Mouse (Mus musculus) hindbrain, embryonic 10.5 days (tissue): ENCODE results near the gene Vil1. TPM values are rescaled to one million over a fixed set of nuclear protein-coding genes. Genes with fewer than 3 reads are reported as not detected.

Source experiments
- DNase-seq: peaks from one replicate; pipeline ENCODE4 v3.0.0-alpha.2; 2017; ENCODE audit warnings: low spot score
- H3K27ac ChIP-seq: fragments of 300-500 bp; sonication (generic); 2 replicates; pipeline ENCODE4 v1.5.1; 2016; ENCODE audit warnings: mild to moderate bottlenecking, moderate library complexity
- H3K27me3 ChIP-seq: fragments of 300-500 bp; sonication (generic); 2 replicates; pipeline ENCODE4 v1.6.1; 2016; ENCODE audit warnings: mild to moderate bottlenecking; ENCODE audit not compliant: poor library complexity, insufficient read depth, severe bottlenecking
- H3K36me3 ChIP-seq: fragments of 300-500 bp; sonication (generic); 2 replicates; pipeline ENCODE4 v1.6.1; 2016; ENCODE audit warnings: mild to moderate bottlenecking, moderate library complexity
- H3K4me1 ChIP-seq: fragments of 300-500 bp; sonication (generic); replicated peaks from 2 replicates; pipeline ENCODE4 v1.6.1; 2016; ENCODE audit warnings: mild to moderate bottlenecking
- H3K4me3 ChIP-seq: fragments of 300-500 bp; sonication (generic); 2 replicates; pipeline ENCODE4 v1.5.1; 2016; ENCODE audit warnings: mild to moderate bottlenecking, moderate library complexity
- H3K9me3 ChIP-seq: fragments of 300-500 bp; sonication (generic); 2 replicates; pipeline ENCODE4 v1.6.1; 2016; ENCODE audit warnings: mild to moderate bottlenecking, moderate library complexity
- WGBS: fragments of 180-500 bp; shearing (Covaris S2); methylation state at CpG from one replicate; pipeline ENCODE4 v1.1.7; 2016; 5-methylcytosine and 5-hydroxymethylcytosine counted together
- polyA plus RNA-seq: library from polyadenylated mRNA; unstranded; fragments of >200 nt; fragmentation: Nextera tagmentation; extraction: Ambion mirVana; gene quantifications from 2 replicates; pipeline ENCODE4 v1.2.1, GENCODE M21; 2016

Gene Vil1
- polyA plus RNA-seq, 1 experiment from 2014 or later, result 0.21 TPM

DNA sequence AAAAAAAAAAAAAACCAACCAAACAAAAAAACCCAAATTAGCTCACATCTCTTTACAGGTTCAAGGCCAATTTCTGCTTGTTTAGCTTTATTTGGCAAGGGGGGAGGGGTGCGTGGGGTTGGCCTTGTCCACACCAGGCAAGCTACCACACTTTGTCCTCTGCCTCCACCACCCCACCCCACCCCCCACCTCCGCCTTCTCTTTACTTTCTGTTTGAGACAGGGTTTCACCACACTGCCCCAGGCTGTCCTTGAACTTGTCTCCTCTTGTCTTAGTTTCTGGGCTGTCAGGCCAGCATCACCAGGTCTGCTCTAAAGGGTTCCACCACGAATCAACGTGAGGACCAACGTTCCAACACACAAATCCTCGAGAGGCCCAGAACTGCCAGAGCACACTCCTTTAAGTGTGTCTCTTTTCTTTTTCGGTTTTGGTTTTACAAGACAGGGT lies 30.1 kb upstream of the Vil1 start:
- peaks cover 23% of the 10 kb centered on the region for H3K4me1 ChIP-seq
- 85% methylated on average over 7 of the region's 7 CpGs for WGBS
- no peak overlapping the region for H3K27ac ChIP-seq
- no peaks in the 10 kb centered on the region for H3K9me3 ChIP-seq
- no peaks in the 10 kb centered on the region for H3K36me3 ChIP-seq
- no peaks in the 10 kb centered on the region for H3K27me3 ChIP-seq
- DNase-seq, result no peak
- no peak overlapping the region for H3K4me3 ChIP-seq

- H3K36me3 ChIP-seq, result no peaks in the 10 kb centered on the region
- no peak overlapping the region for H3K27ac ChIP-seq
- no peaks in the 10 kb centered on the region for H3K9me3 ChIP-seq
- no peaks in the 10 kb centered on the region for H3K27me3 ChIP-seq
- H3K4me1 ChIP-seq, result peaks cover 16% of the 10 kb centered on the region
- WGBS, result 91% methylated on average over 5 of the region's 5 CpGs
- DNase-seq, result no peak
- no peak overlapping the region for H3K4me3 ChIP-seq
These were observed 28.7 kb upstream of the Vil1 start for GRCm38 (mm10) chr1:74380484-74380883.

GRCm38 (mm10) chr1:74381588-74382021 lies 27.6 kb upstream of the Vil1 start:
- peaks cover 11% of the 10 kb centered on the region for H3K4me1 ChIP-seq
- WGBS, result 90% methylated on average over 10 of the region's 10 CpGs
- no peak for DNase-seq
- no peaks in the 10 kb centered on the region for H3K9me3 ChIP-seq
- no peak overlapping the region for H3K4me3 ChIP-seq
- H3K27ac ChIP-seq, result no peak overlapping the region
- no peaks in the 10 kb centered on the region for H3K27me3 ChIP-seq
- H3K36me3 ChIP-seq, result no peaks in the 10 kb centered on the region

DNA sequence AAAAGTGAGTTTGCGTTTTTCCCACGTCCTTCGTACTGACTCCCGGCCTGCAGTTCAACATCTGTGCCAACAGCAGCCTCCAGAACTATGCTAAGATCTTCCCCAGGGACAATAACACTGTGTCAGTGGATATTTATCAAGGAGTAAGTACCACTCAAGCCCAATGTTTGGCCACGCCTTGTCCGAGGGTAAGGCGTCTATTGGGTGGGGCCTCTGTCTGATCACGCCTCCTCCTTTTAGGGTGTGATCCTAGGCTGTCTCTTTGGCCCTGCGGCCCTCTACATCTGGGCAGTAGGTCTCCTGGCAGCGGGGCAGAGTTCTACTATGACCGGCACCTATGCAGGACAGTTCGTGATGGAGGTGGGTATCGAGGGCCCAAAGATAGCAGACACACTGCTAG lies 25.8 kb upstream of the Vil1 start:
- no peak for DNase-seq
- H3K36me3 ChIP-seq, result no peaks in the 10 kb centered on the region
- peaks cover 16% of the 10 kb centered on the region for H3K4me1 ChIP-seq
- H3K4me3 ChIP-seq, result no peak overlapping the region
- WGBS, result 89% methylated on average over 13 of the region's 13 CpGs
- H3K9me3 ChIP-seq, result no peaks in the 10 kb centered on the region
- H3K27ac ChIP-seq, result no peak overlapping the region
- peaks cover under 1% of the 10 kb centered on the region for H3K27me3 ChIP-seq

DNA sequence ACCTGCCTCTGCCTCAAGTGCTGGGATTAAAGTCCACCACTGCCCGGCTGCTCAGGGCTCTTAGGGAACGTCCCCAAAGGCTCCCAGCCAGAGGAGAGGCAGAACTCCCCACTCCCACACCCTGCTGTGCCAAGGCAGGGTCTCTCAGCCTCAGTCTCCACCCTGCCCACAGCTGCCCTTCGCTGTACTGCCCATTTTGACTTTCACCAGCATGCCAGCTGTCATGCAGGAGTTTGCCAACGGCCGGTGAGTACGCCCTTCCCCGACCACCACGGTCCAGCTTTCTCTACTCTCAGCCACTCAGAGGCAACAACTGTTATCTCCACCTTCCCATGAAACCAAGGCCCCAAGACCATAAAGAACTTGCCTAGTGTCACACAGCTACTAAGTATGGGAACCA lies 24.7 kb upstream of the Vil1 start:
- H3K4me1 ChIP-seq, result peaks cover 17% of the 10 kb centered on the region
- no peak for DNase-seq
- 89% methylated on average over 8 of the region's 8 CpGs for WGBS
- H3K9me3 ChIP-seq, result no peaks in the 10 kb centered on the region
- no peak overlapping the region for H3K4me3 ChIP-seq
- H3K36me3 ChIP-seq, result no peaks in the 10 kb centered on the region
- H3K27me3 ChIP-seq, result peaks cover 12% of the 10 kb centered on the region
- no peak overlapping the region for H3K27ac ChIP-seq

DNA sequence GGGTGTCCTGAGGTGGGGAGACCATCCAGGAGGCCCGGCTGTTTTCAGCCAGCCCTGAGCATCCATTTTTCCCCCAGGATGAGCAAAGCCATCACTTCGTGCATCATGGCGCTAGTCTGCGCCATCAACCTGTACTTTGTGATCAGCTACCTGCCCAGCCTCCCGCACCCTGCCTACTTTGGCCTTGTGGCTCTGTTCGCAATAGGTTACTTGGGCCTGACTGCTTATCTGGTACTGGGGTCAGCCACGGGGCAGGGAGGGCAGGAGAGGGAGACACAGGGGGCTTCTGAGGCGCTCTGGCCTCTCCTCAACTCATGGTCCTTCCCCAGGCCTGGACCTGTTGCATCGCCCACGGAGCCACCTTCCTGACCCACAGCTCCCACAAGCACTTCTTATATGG lies 24.1 kb upstream of the Vil1 start:
- Histone ChIP-seq H3K27ac (no peak overlapping the region; the same call in 1 of the 2 replicates), H3K9me3 (no peaks in the 10 kb centered on the region), H3K4me3 (no peak overlapping the region), H3K27me3 (peaks cover 17% of the 10 kb centered on the region), H3K4me1 (peaks cover 23% of the 10 kb centered on the region), H3K36me3 (no peaks in the 10 kb centered on the region)
- WGBS, result 94% methylated on average over 10 of the region's 10 CpGs
- DNase-seq, result no peak

DNA sequence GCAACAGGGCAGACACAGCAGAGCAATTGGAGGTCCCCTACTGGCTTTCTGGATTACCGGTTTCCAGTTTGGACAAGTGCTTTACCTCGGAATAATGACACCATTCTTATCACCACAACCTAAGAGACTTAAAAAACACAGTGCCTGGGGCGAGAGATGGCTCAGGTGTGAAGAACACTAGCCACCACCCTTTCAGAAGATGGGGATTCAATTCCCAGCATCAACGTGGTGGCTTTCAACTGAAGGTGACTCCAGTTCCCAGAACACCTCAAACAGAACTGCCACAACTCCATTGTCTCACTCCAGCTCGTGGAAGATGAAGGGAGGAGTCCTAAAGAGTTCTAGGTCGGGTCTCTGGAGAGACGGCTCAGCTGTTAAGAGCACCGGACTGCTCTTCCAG lies 23.6 kb upstream of the Vil1 start:
- Histone ChIP-seq H3K9me3 (no peaks in the 10 kb centered on the region), H3K36me3 (no peaks in the 10 kb centered on the region), H3K4me1 (peaks cover 27% of the 10 kb centered on the region), H3K27ac (no peak overlapping the region; the same call in 1 of the 2 replicates), H3K4me3 (no peak overlapping the region), H3K27me3 (peaks cover 22% of the 10 kb centered on the region)
- DNase-seq, result no peak
- WGBS, result 91% methylated on average over 8 of the region's 8 CpGs

DNA sequence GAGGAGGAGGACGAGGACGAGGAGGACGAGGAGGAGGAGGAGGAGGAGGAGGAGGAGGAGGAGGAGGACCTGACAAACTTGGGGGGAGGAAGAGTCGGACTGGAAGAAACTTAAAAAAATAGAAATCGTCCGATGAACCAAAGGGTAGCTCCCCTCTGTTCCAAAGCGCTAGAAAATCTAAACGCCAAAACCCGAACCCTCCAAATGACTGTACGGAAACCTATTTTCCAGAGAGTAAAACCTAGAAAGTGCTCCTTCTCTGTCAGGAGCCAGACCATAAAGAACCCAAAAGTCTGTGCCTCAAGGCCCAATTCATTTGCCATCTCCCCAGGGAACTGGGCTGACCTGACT lies 22.8 kb upstream of the Vil1 start:
- no peaks in the 10 kb centered on the region for H3K36me3 ChIP-seq
- H3K4me3 ChIP-seq, result peak overlapping the region; percentile 68
- DNase-seq, result no peak
- 65% methylated on average over 7 of the region's 10 CpGs for WGBS
- peaks cover 25% of the 10 kb centered on the region for H3K27me3 ChIP-seq
- peaks cover 33% of the 10 kb centered on the region for H3K4me1 ChIP-seq
- H3K27ac ChIP-seq, result peak overlapping the region; percentile 95
- H3K9me3 ChIP-seq, result no peaks in the 10 kb centered on the region

- H3K27ac ChIP-seq, result peak overlapping the region; percentile 95
- peak; percentile 96 for DNase-seq
- no peaks in the 10 kb centered on the region for H3K36me3 ChIP-seq
- peaks cover 33% of the 10 kb centered on the region for H3K4me1 ChIP-seq
- WGBS, result under 1% methylated on average over 26 of the region's 26 CpGs
- H3K4me3 ChIP-seq, result peak overlapping the region; percentile 68
- no peaks in the 10 kb centered on the region for H3K9me3 ChIP-seq
- peaks cover 25% of the 10 kb centered on the region for H3K27me3 ChIP-seq
These were observed 22.3 kb upstream of the Vil1 start for GRCm38 (mm10) chr1:74386714-74387385.

GRCm38 (mm10) chr1:74387386-74387988 lies 21.7 kb upstream of the Vil1 start:
- peak overlapping the region; percentile 68 for H3K4me3 ChIP-seq
- no peak for DNase-seq
- H3K27me3 ChIP-seq, result peaks cover 25% of the 10 kb centered on the region
- H3K9me3 ChIP-seq, result no peaks in the 10 kb centered on the region
- H3K27ac ChIP-seq, result peak overlapping the region; percentile 95
- 55% methylated on average over 15 of the region's 15 CpGs for WGBS
- H3K4me1 ChIP-seq, result peaks cover 40% of the 10 kb centered on the region
- no peaks in the 10 kb centered on the region for H3K36me3 ChIP-seq

GRCm38 (mm10) chr1:74388398-74388920 lies 20.7 kb upstream of the Vil1 start:
- WGBS, result 70% methylated on average over 7 of the region's 7 CpGs
- peaks cover 49% of the 10 kb centered on the region for H3K4me1 ChIP-seq
- DNase-seq, result no peak
- peaks cover 25% of the 10 kb centered on the region for H3K27me3 ChIP-seq
- no peaks in the 10 kb centered on the region for H3K9me3 ChIP-seq
- H3K4me3 ChIP-seq, result no peak overlapping the region
- no peak overlapping the region for H3K27ac ChIP-seq
- peaks cover 6% of the 10 kb centered on the region for H3K36me3 ChIP-seq

- H3K9me3 ChIP-seq, result no peaks in the 10 kb centered on the region
- H3K4me1 ChIP-seq, result peaks cover 54% of the 10 kb centered on the region
- H3K36me3 ChIP-seq, result peaks cover 20% of the 10 kb centered on the region
- H3K27ac ChIP-seq, result peak overlapping the region; percentile 69
- H3K4me3 ChIP-seq, result peak overlapping the region; percentile 97
- peaks cover 25% of the 10 kb centered on the region for H3K27me3 ChIP-seq
- DNase-seq, result peak; percentile 42
- WGBS, result 2% methylated on average over 29 of the region's 29 CpGs
These were observed 19.3 kb upstream of the Vil1 start for GRCm38 (mm10) chr1:74389831-74390286.

- H3K27ac ChIP-seq, result peak overlapping the region; percentile 69
These were observed 18.8 kb upstream of the Vil1 start for GRCm38 (mm10) chr1:74390287-74390906.

More at GRCm38 (mm10) chr1:74390287-74390906, 18.8 kb upstream of the Vil1 start:
- Histone ChIP-seq H3K27me3 (peaks cover 25% of the 10 kb centered on the region), H3K9me3 (no peaks in the 10 kb centered on the region), H3K36me3 (peaks cover 25% of the 10 kb centered on the region), H3K4me3 (peak overlapping the region; percentile 97), H3K4me1 (peaks cover 54% of the 10 kb centered on the region)
- 5% methylated on average over 21 of the region's 21 CpGs for WGBS
- peak; percentile 62 for DNase-seq
